Mouse (Mus musculus) kidney, adult 9 months (tissue): ENCODE measurements around the gene Tgm1.

ENCODE experiments used
- DNase-seq: peaks from one replicate; pipeline ENCODE4 v3.0.0; 2022

The Tgm1 gene

DNA sequence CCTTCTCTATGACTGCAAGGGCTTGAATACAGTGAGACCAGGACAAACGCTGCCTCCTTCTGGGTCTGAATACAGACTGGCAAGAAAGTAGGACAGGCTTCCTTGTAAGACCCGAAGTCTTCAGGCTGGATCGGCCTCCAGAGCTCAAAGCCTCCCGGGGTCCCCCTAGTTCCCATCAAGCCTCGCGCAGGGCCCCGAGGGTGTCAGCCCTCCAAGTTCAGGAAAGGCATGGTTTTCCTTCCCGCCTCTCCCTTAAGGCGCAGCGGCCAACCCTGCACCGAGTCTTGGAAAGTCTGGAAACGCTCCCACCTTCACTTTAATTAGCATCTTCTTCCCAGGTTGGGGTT is 42.3 kb downstream of the Tgm1 start:
- no peak for DNase-seq

DNA sequence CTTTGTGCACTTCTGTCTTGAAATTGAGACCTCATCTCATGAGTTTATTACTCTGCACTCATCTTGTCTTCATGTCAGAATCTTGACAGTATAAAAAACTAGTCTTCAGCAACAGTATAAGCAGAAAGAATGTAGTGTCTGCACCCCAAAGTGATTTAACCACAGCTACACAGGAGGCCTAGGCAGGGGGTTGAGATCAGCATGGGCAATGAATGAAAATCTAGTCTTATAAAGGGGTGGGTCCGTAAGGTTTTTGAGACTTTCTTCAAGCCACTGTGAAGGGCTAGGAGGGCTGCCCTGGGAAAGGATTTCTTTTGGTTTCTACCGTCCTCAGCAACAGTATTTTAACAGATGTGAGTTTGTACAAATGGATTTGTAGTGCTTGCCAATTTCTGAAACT is 53.1 kb downstream of the Tgm1 start:
- no peak for DNase-seq

DNA sequence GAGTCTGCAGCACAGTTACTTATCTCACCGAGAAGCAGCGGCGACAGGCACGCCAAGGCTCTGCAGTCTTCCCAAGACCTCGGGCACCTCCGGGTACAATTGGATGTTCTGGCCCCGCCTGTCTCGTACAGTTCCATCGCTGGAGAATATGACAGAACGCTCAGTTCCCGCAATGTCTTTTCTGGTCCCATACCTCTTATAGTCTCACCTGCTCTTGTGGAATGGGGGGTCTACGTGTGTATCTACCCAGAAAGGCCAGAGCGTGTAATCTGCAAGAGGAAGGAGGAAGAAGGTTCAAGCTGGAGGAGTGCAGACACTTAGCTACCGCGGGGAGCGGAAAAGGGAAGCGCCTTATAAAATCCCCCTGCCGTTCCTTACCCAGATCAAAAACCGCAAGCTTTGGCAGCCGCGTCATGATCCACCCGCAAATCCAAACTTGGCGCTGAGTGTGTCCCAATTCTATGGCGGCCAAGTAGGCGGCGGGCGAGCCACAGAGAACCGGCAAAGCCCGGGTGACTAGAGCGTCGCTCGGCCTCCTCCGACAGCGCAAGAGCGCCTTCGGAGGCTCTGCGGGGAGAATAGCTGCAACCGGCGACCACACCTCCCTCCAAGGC is 53.7 kb downstream of the Tgm1 start, which contains the start of gene Mdp1:
Gene Mdp1, minus strand, starts transcription at position 549 of the 614 bp plus-strand sequence.
- DNase-seq = peak; percentile 75

DNA sequence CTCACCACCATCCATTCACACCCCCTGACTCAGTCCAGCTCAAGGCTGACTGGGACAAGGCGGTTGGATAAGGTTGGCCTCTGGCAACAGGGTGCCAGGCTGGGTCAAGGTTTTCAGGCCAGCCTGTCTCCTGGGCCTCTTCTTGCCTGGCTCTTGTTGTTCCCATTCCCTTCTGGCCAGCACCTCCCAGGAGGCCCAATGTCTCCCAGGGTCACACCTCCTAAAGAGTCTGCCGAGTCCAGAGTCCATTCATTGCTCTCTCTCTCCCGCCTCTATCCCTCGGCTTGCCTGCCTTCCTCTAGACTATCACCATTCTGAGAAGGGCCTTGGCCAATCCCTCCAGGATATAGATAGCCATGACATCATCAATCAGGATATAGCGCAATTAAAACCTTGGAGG is 55.7 kb downstream of the Tgm1 start:
- DNase-seq = peak; percentile 87

DNA sequence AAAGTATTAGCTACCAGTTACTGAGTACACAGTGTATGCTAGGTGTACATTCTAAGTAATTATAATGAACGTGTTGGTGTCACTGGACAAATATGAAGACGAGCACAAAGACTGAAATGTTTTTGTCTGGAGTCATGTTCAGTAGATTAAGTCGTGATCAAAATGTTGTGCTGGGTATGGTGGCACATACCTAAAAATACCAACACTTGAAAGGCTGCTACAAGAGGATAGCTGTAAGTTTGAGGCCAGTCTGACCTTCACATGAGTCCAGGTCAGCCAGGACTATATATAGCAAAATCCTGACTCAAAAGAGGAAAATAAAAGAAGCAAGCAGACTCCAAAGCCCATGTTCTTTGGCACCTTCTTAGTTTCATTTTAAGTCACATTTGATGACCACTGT is 56.8 kb downstream of the Tgm1 start:
- DNase-seq = no peak

DNA sequence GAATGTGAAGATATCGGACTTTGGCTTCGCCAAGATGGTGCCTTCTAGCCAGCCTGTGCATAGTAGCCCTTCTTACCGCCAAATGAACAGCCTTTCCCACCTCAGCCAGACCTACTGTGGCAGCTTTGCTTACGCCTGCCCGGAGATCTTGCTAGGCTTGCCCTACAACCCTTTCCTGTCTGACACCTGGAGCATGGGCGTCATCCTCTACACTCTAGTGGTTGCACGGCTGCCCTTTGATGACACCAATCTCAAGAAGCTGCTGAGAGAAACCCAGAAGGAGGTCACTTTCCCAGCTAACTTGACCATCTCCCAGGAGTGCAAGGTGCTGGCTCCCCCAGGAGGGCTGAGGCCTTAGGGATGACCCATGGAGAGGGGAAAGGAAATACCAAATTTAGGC is 62.2 kb downstream of the Tgm1 start:
- DNase-seq = no peak
